Mouse (Mus musculus) naive thymus-derived CD4-positive, alpha-beta T cell, adult 2 months (primary cell): ENCODE measurements around the gene Snx30.
A peak's percentile ranks its signal among the peaks of the same experiment; 100 is the strongest.

Source experiments
- DNase-seq: peaks from one replicate; pipeline ENCODE4 v3.0.0-alpha.2; 2011; ENCODE audit warnings: low read depth

Gene Snx30

DNA sequence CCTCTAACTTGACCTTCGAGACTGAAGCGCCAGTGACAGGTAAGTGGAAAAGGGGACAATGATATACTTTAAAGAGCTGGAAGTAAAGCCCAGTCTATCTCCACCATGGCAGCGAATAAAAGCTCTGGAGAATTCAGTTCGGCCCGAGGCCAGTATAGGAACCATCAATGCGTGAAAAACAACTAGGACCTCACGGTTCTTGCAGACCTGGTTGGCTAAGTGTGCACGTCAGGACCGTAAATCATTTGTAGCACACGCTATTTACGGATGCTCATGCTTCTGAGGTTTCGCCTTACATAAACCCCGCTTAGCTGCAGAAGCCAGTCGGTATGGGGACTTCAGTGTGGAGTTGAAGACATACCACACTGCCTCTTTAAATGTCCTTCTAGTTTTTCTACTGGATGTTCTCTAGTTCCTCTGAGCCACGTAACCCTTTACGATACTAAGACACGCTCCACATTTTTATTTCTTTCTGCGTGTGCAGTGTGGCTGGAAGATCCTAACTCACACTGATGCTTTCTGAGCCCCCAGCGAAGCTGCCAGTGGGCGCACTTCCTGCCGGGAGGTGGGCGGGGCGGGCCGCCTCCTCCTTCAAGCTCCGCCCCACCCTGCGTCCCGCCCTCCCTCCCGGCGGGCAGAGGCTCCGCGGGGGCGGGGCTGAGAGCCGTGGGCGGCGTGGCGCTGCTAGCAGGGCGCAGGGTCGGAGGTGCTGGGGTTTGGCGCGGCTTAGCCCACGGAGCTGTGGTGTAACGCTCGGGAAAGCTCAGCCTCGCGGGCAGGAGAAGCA lies at the start of gene Snx30:
TSS of gene Snx30 (plus strand) at position 660 of the 787 bp plus-strand sequence.
- peak; percentile 94 for DNase-seq

DNA sequence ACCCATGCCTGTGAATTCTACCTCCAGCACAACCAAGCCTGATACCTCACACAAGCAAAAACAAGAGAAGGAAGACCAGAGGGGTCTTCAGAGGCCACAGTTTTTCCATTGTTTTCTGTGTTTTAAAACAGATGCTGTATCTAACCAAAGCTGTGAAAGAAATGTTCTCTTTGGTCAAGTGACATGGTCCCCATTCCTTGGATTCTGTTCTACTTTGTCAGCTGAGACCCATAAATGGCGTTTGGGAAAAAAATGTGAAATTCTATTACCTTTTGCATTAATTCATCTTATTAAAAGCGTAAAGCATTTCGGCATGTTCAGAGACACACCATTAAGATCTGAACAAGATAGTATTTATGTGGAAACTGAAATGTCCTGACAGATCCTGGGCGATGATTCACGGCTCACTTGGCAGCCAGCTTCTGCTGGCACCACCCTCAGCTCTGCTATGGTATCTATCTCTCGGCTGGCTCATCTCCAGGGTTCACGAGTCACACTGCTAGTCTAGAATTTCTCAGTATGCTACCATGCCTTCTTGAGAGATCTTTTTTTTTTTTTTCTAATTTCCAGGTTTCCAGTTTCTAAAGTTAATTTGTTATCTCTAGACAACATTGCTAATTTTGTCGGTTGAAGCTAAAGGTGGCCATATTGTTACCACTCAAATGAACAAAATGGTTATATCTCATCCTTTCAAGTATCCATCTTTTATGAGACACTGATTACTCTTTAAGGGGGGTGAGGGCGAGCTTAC lies 49.1 kb upstream of the Snx30 start:
- DNase-seq = no peak

DNA sequence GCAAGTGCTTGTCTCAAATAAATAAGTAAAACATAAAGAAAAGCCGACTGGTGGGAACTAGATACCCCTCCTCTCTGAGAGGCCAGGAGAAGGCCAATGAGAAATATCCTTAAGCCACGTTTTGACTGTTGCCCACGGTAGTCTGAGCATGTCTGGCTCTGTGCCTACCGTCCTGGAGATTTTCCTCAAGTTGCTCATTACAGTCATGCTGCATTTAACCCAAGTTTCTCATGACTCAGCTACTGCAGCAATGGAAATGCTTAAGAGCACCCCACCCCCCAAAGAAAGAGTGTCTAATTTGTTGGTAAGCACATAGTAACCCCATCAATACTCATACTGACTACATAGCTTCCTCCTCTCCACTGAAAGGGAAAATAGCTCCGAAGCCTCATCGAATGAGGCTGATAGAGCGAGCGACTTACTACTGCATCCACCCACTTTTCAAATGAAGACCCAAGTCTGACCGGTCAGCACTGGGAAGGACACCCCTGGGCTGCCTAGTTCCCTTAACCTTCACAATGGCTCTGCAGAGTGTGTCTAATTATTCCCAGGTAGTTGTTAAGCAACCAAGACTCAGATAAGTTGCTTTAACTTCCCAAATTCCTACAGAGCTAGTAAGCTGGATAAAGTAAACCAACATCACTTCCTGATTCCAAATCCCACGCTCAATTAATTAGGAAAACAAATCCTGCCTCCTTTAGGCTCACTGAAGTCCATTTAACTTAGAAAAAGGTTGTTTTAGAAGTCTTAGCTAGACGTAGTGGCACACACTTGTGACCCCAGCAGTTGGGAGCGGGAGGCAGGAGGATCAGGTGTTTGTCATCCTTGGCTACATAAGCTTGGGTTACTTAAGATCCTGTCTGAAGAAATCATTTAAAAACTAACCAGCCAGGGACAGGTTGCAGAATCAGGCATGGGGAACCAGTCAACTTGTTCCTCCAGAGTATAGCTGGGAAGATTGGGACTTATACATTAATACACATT lies 47.9 kb upstream of the Snx30 start:
- no peak for DNase-seq

DNA sequence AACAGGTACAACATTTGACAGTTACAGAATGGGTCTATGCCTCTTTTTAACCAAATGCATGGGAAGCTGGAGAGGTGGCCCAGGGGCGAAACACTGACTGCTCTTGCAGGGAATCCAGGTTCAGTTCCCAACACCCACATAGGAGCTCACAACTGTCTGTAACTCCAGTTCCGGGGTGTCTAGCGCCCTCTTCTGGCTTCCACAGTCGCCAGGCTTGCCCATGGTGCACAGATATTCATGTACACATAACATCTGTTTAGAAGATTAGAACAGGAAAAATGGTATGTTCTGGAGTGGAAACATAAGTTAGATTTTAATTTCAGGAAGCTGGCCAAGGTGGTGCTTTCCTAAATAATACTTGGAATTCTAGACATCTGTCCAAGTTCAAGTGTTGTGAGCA lies 45.6 kb upstream of the Snx30 start:
- DNase-seq = no peak

DNA sequence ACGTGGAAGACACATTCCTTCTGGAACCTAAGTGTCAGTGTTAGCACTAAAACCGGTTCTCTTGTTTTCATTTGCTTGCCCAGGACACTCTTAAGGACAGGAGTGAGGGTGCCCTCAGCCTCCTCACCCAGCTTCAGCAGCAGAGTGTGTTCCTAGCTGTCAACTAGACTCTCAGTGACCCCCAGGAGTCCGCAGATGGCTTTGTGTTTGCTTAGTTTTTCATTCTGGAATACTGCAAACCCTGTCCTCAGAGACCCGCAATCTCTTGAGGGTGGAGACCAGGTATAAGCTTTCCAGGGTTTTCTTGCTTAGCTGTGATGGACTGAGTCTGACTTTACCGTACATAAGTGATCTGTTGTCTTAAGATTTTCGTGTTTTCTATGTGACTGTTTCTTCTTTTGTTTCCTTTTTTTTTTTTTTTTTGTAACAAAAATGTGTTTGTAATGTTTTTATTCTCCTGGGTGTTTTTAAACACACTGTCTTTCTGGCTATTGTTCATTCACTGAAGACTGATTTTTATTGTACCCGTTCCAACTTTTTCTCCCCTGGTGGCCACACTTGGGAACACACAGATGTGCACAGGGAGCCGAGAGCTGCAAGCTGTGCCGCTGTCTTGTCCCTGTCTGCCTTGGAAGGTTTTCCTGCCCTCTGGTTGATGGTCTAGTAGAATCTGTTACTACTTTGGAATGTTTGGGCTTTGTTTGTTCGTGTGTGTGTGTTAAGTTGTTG lies 44.8 kb upstream of the Snx30 start:
- peak; percentile 17 for DNase-seq

DNA sequence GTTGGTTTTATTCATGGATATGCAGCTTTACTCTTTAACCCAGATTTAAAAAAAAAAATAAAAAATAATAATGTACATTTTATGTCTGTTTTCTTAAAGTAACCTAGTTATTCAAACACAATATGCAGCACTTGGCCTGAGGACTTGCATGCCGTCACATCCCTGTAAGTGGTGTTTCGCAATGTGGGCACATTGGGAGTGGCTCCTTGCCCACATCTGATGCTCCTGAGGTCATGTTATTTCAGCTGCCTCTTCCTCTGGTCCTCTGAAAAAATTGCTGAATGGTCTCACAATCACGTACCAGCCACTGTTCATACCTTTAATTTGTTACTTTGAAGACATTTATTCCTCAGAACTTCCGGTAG lies 44.3 kb upstream of the Snx30 start:
- DNase-seq = no peak

DNA sequence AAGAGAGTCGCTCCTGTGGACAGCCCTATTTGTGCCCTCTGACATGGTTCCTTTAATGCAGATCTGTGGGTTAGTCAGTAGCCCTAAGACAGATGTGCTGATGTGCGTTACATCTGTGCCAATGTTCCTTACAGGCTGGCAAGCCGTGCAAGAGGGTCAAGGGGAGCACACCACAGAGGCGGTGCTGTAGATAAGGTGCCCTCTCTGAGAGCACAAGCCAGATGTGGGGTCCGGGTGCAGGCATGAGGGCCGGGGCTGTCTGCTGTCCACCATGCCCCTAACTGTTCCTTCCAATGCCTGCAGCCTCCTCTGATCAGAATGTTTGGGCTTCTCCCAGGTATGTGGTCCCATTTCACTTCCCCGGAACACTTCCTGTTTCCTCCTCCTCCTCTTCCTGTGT lies 40.7 kb upstream of the Snx30 start:
- DNase-seq = no peak

DNA sequence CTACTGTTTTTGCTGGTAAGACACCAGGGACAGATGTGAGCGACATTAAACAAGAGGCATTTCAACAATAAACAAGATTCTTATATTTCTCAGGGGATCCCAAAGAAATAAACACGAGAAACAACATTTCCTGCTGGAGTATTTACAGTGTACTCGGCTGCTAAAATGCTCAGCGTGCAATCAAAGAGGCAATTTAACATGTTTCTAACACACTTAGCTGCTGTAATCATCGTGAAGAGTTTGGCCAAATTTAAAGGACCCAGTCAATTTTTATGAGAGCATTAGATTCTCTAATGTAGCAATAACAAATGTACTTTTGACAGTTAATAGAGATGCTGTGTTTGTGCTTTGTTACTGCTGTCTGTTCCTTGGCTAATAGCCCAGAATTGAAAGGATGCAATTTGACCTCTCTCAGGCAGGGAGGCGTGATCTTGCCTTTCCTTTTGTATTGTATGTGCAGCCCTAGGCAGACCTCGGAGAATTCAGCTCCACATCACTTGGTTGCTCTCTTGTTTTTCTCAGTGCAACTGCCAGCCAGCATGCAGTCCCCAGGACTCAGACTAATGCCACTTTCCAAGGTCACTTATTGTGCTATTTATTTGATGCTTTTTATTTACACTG lies 40.1 kb upstream of the Snx30 start:
- DNase-seq = no peak

DNA sequence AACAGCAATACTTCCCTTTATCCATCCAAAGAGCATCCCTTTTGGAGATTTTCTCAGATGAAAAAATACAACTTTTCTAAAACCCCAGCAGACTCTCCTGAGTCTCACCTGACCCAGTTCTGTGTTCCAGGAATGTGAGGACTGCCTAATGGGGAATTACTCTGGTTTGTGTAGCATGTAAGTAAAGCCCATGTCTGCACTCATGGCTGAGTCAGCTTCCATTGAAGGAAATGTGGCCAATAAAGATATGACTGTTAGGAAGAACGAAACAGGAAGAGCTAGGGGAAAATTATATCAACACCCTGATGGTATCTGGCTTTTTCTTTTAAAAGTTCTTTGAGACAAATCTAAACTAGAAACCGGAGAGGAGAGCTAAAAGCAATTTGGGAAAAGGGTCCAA lies 37.9 kb upstream of the Snx30 start:
- no peak for DNase-seq

DNA sequence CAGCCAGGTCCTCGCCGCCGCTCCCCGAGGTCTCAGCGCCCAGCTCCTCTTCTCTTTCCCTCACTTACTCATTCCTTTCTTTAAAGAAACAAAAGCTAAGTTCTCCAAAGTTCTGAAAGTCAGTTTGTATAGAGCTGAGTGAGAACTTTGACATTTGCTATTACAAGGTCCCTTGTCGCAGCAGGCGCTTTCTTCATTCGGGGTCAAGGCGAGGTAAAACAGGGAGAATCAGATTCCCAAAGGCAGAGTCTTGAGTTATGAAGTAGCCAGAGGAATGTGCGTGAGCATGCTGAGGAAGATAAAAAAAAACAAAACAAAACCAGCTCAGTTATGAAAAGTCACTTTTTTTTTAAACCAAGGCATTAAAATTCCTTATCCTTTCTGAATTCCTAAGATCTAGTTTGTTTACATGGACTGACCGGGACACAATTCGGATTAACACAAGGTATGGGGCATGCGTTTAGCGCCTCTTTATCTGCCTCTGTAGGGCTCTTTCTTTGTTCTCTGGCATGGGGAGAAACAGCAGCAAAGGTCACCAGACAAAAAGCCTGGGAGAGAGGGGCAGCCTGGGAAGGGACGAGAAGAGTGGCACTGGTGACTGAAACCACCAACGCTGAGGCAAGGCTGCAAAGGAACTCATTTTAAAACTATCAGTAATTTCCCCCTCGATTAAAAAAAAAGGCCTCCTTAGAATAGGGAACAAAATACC lies 33.3 kb upstream of the Snx30 start:
- no peak for DNase-seq

DNA sequence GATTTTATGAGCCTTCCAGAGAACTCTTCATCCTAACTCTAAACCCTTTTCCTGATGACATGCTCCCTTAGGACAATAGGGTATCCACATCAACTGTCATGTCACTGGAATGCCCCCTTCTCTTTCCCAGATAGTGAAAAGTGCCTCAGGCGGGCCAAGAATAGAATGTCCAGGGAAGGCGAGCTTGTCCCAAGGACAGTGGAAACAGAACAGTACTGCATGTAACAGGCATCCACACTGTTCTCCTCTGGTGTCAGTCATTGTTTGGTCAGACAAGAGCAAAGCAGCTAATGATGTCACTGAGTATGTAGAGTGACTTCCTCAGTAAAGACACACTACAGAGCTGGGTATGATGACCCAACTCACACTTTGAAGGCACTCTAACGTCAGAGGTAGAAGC lies 27.8 kb upstream of the Snx30 start:
- no peak for DNase-seq

DNA sequence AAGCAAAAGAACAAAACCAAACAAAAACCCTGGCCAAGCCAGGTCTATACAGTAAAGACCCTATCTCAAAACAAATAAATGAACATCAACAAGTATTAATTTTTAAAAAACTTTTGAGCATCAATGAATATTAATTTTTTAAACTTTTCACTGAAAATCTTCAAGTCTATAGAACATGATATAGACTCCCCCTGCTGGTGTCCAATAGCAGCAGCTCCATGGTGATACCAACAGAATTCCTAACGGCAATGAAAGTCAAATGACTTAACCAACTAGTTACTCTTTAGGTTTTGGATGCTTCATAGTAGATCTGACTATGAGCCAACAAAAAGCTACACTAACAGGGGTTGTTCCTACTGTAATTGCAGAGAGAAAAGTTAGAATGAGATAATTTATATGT lies 25.1 kb upstream of the Snx30 start:
- no peak for DNase-seq

DNA sequence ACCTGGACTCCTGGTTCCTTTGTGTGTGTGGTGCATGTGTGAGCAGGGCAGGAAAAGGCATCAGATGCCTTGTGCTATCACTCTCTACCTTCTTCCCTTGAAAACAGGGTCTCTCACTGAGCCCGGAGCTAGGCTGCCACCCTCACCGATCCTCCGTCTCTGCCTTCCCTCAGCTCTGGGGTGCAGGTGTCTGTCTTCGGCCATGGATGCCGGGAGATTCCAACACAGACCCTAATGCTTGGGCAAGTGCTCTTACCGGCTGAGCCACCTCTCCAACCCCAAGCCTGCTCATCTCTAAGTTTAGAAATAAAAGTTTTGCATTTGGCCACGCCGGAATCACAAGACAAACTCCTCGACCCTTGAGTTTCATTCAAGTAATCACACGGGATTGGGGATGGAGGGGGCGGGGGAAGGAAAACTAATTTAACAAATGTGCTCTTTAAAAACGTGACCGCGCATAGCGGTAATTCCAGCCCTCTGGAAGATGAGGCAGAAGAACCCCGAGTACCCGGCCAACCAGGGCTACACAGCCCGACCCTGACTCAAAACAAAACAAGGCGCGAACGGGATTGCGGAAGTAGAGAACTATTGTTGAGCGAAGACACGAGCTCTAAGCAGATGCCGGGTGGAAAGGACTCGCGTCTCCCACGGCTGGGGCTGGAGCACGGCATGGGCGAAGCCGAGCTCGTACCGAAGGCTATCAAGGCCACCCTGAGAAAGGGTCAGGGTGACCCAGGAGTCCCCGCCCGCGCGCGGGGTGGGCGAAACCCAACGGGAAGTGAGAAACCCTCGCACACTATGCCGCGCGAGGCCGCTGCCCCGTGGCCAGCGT lies 22.6 kb upstream of the Snx30 start:
- no peak for DNase-seq

DNA sequence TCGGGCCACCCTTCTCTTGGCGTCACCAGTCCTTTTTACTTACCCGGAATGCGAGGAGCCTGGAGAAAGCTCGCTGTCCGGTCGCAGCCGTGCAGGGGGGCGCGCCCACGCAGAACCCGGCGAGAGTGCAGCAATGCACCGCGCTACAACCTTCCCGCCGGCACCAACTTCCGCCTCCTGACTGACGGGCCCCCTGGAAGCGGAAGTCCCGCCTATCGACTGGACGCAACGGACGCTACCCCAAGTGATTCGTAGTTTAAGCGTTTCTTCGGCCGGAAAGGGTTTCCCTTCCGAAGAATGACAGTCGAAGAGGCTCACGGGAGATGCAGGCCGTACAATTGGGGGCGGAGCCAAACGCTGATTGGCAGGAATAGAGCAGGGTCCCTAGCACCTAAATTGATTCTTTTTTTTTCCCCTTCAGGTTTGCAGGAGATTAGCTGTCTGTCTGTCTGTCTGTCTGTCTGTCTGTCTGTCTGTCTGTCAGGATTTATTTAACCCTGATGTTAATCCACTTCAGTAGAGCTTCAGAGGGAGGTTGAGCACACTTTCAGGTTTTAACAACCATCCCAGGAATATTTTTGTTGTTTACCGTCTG lies 21.9 kb upstream of the Snx30 start:
- peak; percentile 98 for DNase-seq

DNA sequence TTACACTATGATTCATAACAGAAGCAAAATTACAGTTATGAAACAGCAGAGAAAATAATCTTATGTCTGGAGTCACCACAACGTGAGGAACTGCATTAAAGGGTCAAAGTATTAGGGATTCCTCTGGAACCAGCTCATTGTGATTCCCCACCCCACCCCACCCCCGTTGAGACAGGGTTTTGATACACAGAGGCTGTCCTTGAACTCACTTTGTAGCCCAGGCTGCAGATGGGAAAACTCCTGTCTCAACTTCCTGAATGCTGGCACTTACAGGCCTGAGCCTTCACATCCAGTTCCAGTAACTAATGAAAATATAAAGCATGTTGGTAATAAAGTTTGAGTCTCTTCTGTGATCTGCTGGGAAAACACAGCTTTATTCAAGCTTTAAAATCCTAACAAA lies 20.2 kb upstream of the Snx30 start:
- DNase-seq = no peak

DNA sequence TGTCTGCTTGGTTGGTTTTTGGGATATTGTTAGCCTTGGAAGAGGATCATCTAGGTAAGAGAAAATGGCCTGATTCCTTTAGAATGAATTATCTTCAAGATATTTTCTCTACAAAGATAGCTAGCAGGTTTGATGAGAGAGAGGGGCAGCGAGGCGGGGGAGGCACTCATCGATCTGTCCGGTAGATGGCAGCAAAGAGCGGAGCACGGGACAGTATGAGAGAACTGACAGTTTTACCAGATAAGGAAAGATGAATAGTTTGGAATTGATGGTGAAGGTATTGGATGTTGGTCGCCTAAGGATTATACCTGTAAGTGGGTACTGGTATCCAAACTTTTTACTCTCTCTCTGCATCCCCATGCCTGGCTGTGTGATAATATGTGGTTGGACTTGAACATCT lies 19.0 kb upstream of the Snx30 start:
- DNase-seq = peak; percentile 86

DNA sequence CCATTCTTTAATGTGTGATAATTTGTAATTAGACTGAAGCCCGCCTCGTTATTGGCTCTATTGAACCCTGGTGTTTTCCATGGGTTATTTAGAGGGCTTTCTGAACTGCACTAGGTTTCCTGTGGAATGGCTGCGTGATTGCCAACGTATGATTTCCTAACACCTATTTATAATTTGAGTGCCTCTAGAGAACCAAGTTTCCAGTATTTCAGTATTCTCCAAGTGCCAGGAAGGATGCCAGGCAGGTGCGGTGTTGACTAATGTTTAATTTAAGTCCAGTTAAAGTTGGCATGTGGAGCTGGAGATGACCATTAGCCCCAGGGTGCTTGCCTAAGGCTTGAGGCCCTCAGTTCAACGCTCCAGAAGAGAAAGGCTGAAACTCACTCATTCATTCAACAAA lies 18.5 kb upstream of the Snx30 start:
- DNase-seq = no peak

DNA sequence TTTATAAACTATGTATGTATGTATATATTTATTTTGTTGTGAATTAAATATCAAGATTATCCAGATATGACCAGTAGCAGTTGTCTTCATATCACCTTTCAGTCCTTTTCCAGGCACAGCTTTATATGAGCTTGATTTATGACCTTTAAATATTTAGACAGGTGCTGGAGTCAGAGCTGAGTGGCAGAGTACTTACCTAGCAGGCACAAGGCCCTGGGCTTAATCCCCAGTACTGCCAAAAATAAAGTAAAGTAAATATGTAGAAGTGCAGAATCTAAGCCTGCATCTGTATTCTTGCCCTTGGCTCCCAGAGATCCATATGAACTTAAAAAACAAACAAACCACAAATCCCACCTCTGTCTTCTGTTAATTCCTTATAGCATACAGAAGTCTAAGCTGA lies 16.6 kb upstream of the Snx30 start:
- no peak for DNase-seq

DNA sequence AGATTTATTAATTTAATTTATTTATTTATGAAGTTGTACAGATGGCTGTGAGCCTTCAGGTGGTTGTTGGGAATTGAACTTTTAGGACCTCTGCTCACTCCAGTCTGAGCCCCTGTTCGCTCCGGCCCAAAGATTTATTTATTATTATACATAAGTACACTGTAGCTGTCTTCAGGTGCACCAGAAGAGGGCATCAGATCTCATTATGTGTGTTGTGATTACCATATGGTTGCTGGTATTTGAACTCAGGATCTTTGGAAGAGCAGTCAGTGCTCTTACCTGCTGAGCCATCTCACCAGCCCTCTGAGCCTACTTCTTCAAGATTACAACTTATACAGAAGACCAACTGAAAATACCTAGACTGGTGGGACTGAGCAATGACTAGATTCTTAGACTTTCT lies 12.0 kb upstream of the Snx30 start:
- DNase-seq = peak; percentile 27
